Mouse (Mus musculus) c-Kit-positive CD71-positive TER-119-positive erythroid progenitor cells, embryonic 14.5 days (primary cell): ENCODE data around the gene Grin2a.

Source experiments
- DNase-seq: peaks from one replicate; pipeline ENCODE4 v3.0.0-alpha.2; 2013; ENCODE audit warnings: low spot score

Gene Grin2a

DNA sequence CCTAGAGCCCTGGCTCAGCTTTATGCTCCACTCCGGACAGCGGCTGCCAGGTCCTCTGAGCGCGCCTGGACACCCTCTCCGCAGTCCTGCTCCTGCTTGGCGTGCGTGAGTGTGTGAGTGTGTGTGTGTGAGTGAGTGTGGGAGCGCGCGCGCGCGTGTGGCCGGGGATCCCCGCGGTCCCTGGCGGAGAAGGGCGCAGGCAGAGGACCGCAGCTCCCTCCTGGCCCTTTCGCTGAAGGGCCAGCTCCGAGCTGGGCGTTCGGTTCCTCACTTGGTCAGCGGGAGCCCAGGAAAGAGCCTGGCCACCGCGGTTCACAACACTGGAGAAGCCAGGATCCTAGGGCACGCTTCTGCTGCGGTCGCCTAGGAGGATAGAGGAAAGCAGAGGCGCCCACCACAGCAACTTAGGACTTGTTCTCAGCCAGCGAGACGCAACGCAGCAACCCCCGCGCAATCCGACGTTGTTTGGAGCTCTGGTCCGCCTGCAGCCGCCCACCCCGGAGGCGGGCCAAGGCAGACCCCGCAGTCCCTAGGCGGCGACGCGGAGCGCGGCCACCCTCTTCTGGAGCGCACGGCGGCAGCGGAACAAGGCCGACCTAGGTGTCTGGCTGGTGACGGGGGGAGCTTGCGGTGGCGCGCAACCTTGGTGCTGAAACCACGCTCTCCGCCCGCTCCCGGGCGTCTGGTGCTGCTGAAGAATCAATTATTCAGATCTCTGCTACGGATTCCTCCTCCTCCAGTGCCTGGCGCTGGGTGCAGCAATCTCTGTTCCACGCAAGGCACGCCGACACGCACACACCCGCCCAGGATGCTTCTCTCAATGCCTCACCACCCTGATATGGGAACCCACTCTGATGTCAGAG is at the start of gene Grin2a:
Grin2a (minus strand) TSS at position 610 of the 863 bp plus-strand sequence.
- no peak for DNase-seq

DNA sequence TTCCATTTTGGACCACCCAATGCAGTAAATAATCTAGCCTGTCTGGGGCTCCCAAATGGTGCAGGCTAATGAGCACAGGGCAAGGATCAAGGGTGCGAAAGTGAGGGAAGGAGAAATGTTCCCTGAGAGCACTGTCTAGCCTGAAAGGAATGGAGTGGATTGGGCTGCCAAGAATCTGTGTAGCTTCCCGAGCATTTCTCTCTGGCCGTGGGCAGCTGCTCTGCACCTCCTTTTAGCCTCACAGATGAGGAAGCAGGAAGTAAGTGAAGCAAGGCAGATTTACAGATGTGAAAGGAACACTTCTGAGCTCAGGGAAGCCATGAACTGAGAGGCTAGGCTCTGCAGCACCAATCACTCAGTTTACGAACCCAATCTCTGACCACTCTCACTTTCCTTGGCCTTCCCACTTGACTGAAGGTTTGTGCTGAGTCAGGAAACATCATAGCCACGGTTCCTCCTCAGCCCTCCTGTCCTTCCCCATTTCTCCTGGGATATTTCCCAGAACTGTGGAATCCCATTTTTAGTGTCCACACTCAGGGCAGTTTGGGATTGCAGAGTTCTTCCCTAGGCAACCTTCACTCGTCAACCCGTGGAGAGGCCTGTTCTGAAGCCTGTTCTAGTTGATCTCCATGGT is 40.3 kb upstream of the Grin2a start:
- DNase-seq, result no peak

DNA sequence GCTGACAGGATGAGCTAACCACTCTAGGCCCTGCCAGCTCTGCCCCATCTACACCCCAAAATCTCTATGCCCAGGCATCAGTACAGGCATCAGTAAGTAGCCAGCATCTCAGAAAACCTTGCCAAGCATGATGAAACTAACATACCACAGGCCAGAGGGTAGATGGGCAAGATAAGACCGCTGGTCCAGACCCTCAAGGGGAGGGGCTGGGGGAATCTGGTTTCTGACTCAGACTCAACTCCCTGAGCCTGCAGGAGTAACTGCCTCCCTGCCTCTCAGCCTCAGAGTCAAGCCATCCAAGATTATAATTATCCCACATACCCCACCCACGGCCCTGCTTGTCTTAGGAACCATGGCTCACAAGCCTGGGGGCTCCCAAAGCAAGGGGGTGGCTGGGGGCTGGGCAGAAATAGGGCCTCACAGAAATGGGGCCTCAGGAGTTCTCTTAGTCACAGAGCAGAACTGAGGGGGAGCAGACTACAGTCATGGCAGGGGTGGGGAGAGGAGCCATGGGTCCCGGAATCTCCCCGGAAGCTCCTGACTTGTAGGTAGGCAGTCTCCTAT is 38.1 kb upstream of the Grin2a start:
- no peak for DNase-seq

DNA sequence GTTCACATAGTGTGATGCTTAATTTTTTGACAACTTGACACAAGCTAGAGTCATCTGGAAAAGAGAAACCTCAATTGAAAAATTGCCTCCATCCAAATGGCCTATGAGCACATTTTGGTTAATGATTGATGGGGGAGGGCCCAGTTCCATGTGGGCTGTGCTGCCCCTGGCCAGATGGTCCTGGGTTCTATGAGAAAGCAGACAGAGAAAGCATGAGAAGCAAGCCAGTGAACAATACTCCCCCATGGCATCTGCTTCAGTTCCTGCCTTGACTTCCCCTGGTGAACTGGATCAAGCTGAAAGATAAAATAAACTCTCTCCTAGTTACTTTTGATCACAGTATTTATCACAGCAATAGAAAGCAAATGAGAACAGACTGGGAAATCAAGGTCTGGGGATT is 36.5 kb upstream of the Grin2a start:
- DNase-seq, result no peak

DNA sequence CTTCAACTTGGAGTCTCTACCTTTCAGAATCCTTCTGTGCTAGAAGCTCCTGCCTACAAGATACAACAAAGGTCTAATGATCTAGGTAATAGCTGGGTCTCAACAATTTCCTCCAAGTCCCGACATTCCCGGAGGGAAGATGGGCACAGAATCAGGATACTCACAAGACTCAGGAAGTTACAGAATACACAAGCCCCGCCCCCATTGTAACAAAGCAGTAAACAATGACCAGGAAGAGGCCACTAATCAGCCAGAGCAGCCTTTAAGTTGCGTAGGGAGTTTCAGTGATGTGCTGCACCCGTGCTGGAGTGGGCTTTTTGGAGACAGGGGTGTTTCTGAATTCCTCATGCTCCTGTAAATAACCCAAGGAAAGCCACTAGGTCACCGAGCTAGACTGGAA is 31.4 kb upstream of the Grin2a start:
- no peak for DNase-seq

DNA sequence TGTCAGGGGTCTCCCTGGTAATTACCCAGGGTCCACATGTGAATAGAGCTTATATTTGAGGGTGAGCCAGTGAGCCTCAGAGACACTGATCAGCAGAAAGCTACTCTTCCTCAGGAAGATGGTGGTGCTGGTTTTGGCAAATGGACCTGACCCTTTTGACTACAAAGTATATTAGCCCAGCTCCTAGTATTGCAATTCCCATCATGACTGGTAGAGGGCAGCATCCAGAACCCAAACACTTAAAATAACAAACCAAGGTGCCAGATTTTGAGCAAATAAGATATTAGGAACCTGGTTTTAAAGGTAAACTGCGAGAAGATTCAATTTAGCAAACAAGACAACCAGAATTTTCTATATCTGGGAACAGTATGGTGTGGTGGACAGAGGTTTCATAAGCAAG is 14.4 kb upstream of the Grin2a start:
- DNase-seq, result no peak

DNA sequence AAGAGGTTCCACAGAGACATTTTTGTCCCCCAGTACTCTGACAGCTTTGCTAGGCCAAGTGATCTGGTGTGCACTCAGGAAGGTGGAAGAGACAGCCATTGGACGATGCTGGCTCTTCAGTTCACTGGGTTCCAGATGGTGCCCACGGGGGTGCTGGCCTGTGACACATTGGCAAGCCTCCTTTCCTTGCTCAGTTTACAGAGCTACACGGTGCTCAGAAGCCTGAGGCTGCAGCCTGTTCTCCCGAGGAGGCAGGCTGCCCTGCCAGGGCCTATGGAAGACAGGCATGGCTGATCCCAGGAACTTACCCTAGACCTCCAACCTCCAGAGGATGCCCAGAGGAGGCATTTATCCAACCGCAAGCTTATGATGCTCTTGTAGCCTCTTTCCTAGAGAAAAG is 10.2 kb upstream of the Grin2a start:
- DNase-seq, result no peak

DNA sequence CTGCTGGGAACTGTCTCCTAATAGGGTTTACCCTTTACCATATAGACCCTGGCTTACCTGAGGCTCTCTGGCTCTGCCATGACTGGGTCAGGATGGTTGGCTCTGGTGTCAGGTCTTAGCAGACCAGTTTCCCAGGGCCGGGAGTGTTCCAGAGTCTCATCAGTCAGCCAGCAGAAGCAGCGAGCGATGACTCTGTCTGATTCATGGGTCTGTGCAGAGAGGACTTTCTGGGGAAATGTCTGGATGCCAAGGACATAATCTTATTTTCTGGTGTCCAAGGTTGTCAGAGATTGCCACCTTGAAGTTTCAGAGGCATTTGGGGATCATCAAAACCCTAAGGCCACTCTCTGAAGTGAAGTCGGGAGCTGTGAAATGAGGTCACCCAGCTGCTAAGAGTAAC is 8.7 kb upstream of the Grin2a start:
- no peak for DNase-seq

DNA sequence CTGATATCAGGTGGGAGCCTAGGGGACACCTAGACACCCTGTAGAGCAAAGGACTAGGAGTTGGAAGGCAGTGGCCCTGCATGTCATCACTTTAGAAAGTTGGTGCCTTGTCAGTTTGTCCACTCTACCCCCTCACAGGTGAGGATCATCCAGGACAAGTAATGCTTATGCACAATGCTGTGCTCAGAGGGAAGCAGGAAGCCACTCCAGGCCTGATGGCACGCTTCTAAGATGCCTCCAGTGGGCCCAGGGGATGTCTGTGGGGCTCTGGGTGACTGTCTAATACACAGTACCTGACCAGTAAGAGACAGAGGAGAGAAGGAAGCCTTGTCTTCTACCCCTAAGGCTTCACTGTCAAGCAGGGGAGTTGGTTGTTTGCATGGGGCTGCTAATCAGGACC is 7.6 kb upstream of the Grin2a start:
- DNase-seq, result no peak

DNA sequence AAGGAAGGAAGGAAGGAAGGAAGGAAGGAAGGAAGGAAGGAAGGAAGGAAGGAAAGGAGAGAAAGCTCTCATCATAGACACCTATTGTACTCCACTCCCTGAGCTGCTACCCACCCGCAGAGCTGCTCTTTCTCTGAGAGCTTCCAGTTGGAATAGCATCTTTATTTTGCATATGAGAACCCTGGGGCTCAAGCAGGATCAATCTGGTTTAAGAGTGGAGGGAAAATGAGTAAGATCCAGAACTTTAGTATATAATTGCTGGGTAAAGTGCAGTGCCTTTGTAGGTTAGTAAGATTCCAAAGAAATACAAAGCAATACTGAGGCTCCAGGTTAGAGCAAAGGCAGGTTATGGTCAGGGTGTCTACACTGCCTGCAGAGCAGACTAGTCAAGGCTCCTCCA is 6.2 kb upstream of the Grin2a start:
- DNase-seq, result no peak

DNA sequence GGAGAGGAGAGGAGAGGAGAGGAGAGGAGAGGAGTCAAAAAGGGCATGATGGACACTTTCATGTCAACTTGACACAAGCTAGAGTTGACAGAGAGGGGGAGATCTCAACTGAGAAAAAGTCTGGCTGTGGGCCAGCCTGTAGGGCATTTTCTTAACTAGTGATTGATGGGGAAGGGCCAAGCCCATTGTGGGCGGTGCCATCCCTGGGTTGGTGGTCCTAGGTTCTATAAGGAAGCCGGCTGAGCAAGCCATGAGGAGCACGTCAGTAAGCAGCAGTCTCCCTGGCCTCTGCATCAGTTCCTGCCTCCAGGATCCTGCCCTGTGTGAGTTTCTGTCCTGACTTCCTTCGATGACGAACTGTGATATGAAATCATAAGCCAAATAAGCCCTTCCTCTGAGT is 4.6 kb upstream of the Grin2a start:
- no peak for DNase-seq

DNA sequence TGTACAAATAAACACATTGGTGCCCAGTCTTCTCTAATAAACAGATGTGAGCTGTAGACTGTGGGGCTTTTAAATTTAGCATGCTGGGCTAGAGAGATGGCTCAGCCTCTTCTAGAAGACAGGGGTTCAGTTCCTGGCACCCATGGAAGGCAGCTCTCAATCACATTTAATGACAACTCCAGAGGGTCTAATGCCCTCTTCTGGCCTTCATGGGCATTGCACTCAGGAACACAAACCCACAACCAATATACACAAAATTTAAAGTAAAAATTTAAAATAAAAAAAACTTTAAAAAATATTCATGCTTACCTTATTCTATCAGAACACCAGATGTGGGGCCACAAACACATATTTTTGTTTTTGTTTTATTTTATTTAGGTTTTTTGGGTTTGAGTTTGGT is 2.6 kb upstream of the Grin2a start:
- DNase-seq, result no peak

DNA sequence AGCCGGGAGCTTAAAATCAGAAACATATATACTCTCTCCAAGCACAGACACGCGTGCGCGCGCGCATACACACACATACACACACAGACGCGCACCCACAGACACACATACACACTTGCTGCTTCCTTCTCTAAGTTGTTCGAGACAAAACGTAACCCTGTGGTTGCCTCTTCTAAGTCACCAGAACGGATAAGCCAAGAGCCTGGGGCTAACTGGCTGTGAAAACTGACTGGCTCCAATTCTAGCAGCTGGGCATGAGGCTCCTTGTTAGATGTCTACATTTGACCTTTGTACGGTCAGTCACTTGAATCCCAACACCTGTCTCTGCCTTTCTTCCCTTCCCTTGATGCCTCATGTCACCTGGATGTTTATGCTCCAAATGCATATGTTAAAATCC is 452 bp upstream of the Grin2a start:
- DNase-seq, result no peak

DNA sequence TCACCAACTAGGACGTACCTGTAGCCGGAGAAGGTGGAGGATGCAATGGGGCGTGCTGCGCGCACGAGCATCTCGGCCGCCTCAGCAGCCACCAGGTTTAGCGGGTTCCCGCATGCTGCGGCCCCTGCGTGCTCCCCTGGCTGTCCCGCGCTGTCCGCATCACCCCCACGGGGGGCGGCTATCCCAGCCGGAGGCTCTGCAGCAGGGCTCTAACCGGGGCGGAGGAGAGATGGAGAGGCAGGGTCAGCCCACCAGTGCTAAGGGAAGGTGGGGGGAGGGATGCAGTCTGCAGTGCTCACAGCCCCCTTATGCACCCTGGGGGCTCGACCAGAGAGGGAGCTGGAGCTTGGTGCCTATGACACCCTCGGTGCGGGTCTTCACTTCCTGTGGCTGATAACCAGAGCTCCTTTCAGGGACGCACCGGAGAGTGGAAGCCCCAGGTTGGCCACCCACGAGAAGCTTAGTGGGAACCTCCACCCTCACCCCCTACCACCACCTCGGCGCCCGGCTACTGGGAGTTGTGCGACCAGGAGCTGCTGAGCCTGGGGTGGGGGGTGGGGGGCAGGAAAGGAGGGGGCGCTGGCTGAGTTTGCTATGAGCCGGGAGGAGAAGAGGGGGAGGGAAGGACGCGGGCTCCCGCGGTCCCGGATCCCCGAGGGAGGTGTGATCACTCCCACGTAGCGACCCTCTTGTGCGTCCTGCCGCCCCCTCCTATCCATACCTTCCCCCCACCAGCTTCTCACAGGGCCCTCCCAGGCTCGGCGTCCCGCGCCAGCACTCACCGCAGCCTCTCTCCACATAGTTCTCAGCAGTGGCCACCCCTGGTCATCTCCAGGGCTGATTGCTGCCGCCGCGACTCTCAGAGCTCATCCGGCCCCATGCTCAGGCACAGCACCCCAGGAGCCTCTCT is 1.1 kb downstream of the Grin2a start:
- no peak for DNase-seq

DNA sequence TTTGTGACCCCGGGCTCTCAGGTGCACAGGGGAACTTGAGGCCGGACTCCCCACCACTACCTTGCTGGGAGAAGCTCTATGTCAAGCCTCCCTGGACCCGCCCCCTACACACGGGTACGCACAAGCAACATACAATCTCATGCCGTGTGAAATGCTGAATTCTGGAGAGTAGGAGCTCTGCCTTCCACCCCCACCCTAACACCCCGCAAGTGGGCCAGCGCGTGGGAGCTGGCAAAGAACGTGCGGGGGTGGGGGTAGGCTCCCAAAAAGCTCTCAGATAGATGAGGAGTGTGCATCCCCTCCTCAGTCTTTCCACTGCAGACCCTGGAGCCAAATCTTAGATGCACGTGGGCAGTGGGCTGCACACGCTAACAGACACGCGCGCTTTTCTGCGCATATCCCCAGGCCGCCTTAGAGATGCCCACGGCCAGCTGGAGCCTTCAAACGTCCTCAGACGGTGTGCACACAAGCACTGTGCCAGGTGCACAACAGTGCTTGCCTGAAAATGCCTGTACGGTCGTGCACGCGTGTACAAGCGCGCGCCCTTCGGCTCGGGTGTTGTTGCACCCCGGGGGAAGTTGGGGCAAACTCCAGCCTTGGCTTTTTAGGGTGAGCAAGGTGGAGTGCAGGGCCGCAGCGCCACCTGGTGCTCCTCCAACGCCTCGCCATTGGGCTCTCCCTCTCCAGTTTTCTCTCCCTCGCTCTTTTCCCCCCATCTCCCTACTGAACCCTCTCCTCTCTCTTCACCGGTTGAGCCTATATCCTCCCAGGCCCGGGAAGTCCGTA is 1.9 kb downstream of the Grin2a start:
- DNase-seq, result no peak

DNA sequence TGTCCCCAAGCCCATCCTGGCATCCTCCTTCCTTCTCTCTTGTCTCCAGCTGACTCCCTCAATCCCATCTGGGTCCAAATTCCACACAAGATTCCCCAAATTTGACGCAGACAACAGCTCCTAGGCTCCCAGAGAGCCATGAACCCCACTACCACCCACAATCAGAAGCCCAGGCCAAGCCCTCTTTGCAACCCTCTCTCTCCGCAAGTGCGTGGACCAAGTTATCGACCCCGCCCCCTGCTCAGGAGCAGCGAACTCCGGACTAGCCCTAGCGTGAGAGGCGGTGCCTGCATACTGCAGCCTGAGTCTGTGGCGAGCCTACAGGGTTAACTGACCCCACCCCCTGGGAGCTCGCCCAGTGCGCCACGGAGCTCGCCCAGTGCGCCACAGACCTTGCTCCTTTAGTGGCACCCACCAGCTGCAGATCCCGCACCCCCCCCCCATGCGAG is 2.6 kb downstream of the Grin2a start:
- no peak for DNase-seq

DNA sequence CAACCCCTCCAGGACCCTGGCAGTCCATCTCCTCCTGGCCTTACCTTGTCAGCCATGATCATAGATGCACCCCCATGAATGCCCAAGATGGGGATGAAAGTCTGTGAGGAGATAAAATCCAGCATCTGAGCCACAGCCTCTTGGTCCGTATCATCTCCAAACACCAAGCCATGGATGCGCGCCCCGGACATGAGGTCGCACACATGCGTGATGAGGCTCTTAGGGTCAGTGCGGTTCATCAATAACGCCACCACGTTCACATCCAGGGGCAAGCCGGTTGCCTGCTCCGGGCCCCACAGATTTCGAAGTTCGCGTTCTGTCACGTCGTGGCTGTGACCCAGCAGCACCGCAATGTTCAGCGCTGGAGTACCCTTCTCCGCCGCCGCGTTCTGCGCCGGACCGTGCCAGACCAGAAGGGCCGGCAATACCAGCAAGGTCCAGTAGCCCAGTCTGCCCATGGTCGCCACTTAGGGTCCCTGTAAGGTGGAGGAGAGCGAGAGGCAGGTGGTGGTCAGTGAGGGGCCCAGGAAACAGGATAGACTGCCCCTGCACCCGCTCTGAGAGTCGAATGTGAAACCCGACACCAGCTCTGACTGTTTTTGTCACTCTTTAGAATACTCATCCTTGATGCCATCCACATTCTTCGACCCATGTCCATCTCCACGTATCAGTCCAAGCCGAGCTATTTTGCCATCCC is 3.1 kb downstream of the Grin2a start:
- no peak for DNase-seq

DNA sequence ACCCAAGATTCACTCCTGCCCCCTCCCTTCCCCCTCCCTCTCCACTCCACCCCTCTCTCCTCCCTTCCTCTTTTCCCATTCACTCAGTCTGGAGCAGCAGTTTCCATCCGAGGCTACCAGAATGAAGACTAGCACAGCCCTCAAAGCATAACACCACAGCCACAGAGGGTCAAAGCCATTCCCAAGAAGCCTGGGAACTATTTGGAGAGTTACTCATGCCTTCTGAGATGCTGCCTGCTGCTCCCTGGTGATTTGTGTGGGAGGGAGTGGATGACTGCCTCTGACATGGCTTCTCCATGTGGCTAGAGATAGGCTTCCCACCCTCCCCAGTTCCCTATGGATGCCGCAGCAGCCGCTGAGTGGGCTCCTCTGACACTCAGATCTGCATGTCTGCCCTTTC is 10.3 kb downstream of the Grin2a start:
- DNase-seq, result no peak

DNA sequence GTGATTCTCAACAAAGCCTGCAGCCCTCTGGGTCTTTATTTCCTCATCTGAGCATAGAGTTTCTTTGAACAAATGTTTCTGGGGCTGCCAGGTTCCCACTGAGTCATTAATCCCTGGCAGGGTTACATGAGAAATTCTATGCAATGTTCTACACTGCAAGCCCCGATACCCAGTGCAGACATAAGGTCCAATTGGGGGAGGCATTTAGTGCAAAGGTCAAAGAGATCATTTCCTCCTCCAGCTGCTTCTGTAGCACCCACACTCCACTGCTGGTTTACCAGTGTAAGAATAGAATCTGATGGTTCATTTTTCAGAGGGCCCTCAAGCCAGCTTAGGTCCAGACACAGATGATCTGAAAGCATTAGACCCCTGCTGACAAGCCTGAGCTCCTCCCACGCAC is 14.7 kb downstream of the Grin2a start:
- DNase-seq, result no peak

DNA sequence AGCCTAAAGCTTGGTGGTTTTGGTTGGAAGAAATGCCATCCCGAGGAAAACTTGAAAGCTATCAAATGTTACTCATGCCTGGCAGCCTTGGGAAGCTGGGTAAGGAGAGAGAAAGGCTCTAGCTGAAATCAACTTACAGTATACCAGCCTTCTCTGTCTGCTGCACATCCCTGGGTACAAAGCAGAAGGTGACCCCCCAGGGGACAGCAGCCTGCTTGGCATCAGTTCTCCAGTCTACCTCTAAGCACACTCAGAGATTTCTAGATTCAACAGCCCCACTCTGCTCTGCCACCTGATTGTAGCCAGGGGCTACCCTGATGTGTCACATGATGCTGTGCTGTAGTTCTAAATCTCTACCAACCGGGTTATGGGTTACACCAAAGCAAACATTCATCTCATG is 17.2 kb downstream of the Grin2a start:
- no peak for DNase-seq

DNA sequence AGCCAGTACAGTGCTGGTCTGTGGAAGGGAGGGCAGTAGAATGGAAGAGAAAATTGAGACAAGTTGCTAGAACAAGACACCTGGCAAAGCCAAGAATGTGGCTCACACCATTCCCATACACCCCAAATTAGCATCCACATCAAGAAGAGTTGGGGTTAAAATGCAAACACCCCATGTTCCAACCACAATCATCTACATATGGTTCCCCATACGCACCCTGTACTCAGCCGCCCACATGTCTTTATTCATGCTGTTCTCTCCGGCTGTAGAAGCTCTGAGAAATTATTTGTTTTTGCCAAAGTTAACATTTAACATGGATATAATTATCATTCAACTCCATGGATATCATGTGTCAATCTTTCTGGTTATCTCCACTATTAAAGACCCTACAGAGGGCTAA is 22.7 kb downstream of the Grin2a start:
- no peak for DNase-seq
